Comparison of ENCODE assay signal across 11 mouse cellular contexts in the genomic region with DNA sequence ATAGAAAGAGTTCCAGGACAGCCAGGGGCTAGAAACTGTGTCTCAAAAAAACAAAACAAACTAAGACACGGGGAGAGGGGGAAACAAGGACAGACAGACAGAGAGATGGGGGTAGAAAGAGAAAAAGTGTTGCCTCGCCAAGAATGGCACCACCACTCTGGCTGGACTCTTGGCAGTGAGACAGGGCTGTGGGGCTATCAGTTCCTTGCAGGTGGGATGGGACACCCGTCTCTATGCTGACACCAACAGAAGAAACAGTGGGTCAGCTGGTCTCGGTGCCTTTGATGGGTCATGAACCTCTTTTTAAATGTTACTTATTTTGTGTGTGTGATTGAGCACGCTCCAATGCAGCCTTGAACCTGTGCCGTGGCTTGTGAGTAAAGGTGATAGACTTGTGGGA. TPM values are rescaled to one million over a fixed set of nuclear protein-coding genes. Genes with fewer than 3 reads are reported as not detected.
DNase-seq lines count a peak whose midpoint lies in the region; ATAC-seq lines count a peak whose summit lies in the region.
"Had no signal": no experiment of that assay in that cellular context is flagged by ENCODE, and none has a peak within 500 bp of the region (broad histone marks: within the 10 kb centered on the region; RNA-seq: fewer than 3 reads in every experiment).

No protein-coding gene starts in this region.

- H3K27ac ChIP-seq in heart, embryonic 12.5 days (ENCODE audit: poor library complexity, severe bottlenecking), result peak overlapping the region; percentile 88
- no peak overlapping the region for H3K27ac ChIP-seq in neural tube, embryonic 11.5 days (ENCODE audit: low read depth, low read length)
- H3K27ac ChIP-seq in limb, embryonic 15.5 days, result peak overlapping the region; percentile 85; the same call in 1 of the 2 replicates
- H3K27ac ChIP-seq: liver, embryonic 14.5 days had no signal

- ATAC-seq in heart, embryonic 12.5 days (ENCODE audit: insufficient number of reproducible peaks, low FRiP score), result no peak
- no peak for ATAC-seq in neural tube, embryonic 11.5 days (ENCODE audit: insufficient read depth, low FRiP score, low TSS enrichment)
- no peak for ATAC-seq in limb, embryonic 15.5 days (ENCODE audit: insufficient number of reproducible peaks, low FRiP score, low TSS enrichment, low read depth)
- ATAC-seq: inflammation-experienced regulatory T-cells, adult 6 months had no signal

- peak overlapping the region; percentile 83; the same call in 1 of the 2 replicates for H3K4me2 ChIP-seq in heart, embryonic 12.5 days
- peak overlapping the region; percentile 84; the same call in 1 of the 2 replicates for H3K4me2 ChIP-seq in neural tube, embryonic 11.5 days (ENCODE audit: low read depth)
- no peak overlapping the region for H3K4me2 ChIP-seq in limb, embryonic 15.5 days

- WGBS in heart, embryonic 12.5 days, result 68% methylated on average over 6 of the region's 6 CpGs
- WGBS in neural tube, embryonic 11.5 days, result 81% methylated on average over 6 of the region's 6 CpGs
- WGBS in limb, embryonic 15.5 days, result 72% methylated on average over 6 of the region's 6 CpGs

- H3K9me3 ChIP-seq in heart, embryonic 12.5 days (replicated peaks), result no peaks in the 10 kb centered on the region
- H3K9me3 ChIP-seq in neural tube, embryonic 11.5 days (ENCODE audit: control insufficient read depth, low read length), result no peaks in the 10 kb centered on the region
- H3K9me3 ChIP-seq in limb, embryonic 15.5 days, result no peaks in the 10 kb centered on the region

- no peaks in the 10 kb centered on the region for H3K27me3 ChIP-seq in heart, embryonic 12.5 days (replicated peaks)
- no peaks in the 10 kb centered on the region for H3K27me3 ChIP-seq in neural tube, embryonic 11.5 days (ENCODE audit: control insufficient read depth, insufficient read depth, low read length)
- H3K27me3 ChIP-seq in limb, embryonic 15.5 days, result no peaks in the 10 kb centered on the region

- DNase-seq in heart, postnatal 10 days, result no peak
- no peak for DNase-seq in neural tube, embryonic 11.5 days (ENCODE audit: low spot score)
- DNase-seq in neural tube, embryonic 10.5 days (ENCODE audit: extremely low spot score, low spot score), result no peak
- DNase-seq in embryo, embryonic 9.5 days (ENCODE audit: extremely low spot score), result no peak
- DNase-seq in layer of hippocampus, adult 18-20 months (ENCODE audit: low spot score in 2 of 2), result no peak
- DNase-seq in T-cell, adult 2 months (ENCODE audit: low spot score), result no peak
- DNase-seq: adrenal gland, adult 8-10 months had no signal

- H3K36me3 ChIP-seq in heart, embryonic 12.5 days, result no peaks in the 10 kb centered on the region
- H3K36me3 ChIP-seq in neural tube, embryonic 11.5 days (ENCODE audit: control insufficient read depth, insufficient read depth, low read length), result no peaks in the 10 kb centered on the region
- no peaks in the 10 kb centered on the region for H3K36me3 ChIP-seq in limb, embryonic 15.5 days

- no peak overlapping the region for H3K9ac ChIP-seq in heart, embryonic 12.5 days
- no peak overlapping the region for H3K9ac ChIP-seq in neural tube, embryonic 11.5 days (ENCODE audit: low read length)
- H3K9ac ChIP-seq in limb, embryonic 15.5 days, result no peak overlapping the region
- H3K9ac ChIP-seq: liver, embryonic 14.5 days had no signal

- H3K4me3 ChIP-seq in heart, embryonic 12.5 days, result 0 out of 2 replicates have a peak overlapping the region, but pooled peaks have one; percentile 48
- H3K4me3 ChIP-seq in neural tube, embryonic 11.5 days (ENCODE audit: low read depth, low read length), result no peak overlapping the region
- no peak overlapping the region for H3K4me3 ChIP-seq in limb, embryonic 15.5 days

- H3K4me1 ChIP-seq in heart, embryonic 12.5 days (replicated peaks), result peaks cover 29% of the 10 kb centered on the region
- H3K4me1 ChIP-seq in neural tube, embryonic 11.5 days (ENCODE audit: control insufficient read depth, insufficient read depth, low read length), result peaks cover 6% of the 10 kb centered on the region; the same call in 1 of the 2 replicates
- H3K4me1 ChIP-seq in limb, embryonic 15.5 days, result peaks cover 27% of the 10 kb centered on the region

- intact Hi-C loops in heart, postnatal 10 days (cut with DNase I), result no loop called here

RNA-seq across cellular contexts. Expression of gene Slc12a9, which starts 6.8 kb away (rescaled TPM):
- 9.4 and 10.2 TPM in 2 replicates for polyA plus RNA-seq in heart, embryonic 12.5 days (2016; fragmentation: Nextera tagmentation; extraction: Ambion mirVana)
- 1 to 10 TPM; 4.4 to 5.4 TPM for total RNA-seq in heart, postnatal 10 days (2021)
- polyA plus RNA-seq in neural tube, embryonic 11.5 days (2014; fragmentation: Nextera tagmentation; extraction: Ambion mirVana), result 7.9 and 9.0 TPM in 2 replicates
- polyA plus RNA-seq in limb, embryonic 15.5 days (2015; fragmentation: Nextera tagmentation; extraction: Ambion mirVana), result 13.9 and 14.4 TPM in 2 replicates
- 10 to 100 TPM; 21.6 to 23.7 TPM for total RNA-seq in layer of hippocampus, adult 18-20 months (2021)

RNA-seq across cellular contexts. Expression of gene Ephb4, which starts 9.7 kb away (rescaled TPM):
- 53.1 and 55.6 TPM in 2 replicates for polyA plus RNA-seq in heart, embryonic 12.5 days (2016; fragmentation: Nextera tagmentation; extraction: Ambion mirVana)
- 100 to 1,000 TPM; 103 to 111 TPM for total RNA-seq in heart, postnatal 10 days (2021)
- 33.5 and 33.6 TPM in 2 replicates for polyA plus RNA-seq in neural tube, embryonic 11.5 days (2014; fragmentation: Nextera tagmentation; extraction: Ambion mirVana)
- 61.1 and 68.6 TPM in 2 replicates for polyA plus RNA-seq in limb, embryonic 15.5 days (2015; fragmentation: Nextera tagmentation; extraction: Ambion mirVana)
- total RNA-seq in layer of hippocampus, adult 18-20 months (2021), result 1 to 10 TPM; 4.5 to 4.7 TPM
- polyA plus RNA-seq: inflammation-experienced regulatory T-cells, adult 6 months had no signal

RNA-seq across cellular contexts. Expression of gene Trip6, which starts 26.0 kb away (rescaled TPM):
- polyA plus RNA-seq in heart, embryonic 12.5 days (2016; fragmentation: Nextera tagmentation; extraction: Ambion mirVana), result 46.3 and 47.0 TPM in 2 replicates
- 10 to 100 TPM; 22.5 to 23.3 TPM for total RNA-seq in heart, postnatal 10 days (2021)
- polyA plus RNA-seq in neural tube, embryonic 11.5 days (2014; fragmentation: Nextera tagmentation; extraction: Ambion mirVana), result 38.1 and 40.3 TPM in 2 replicates
- 109 and 110 TPM in 2 replicates for polyA plus RNA-seq in limb, embryonic 15.5 days (2015; fragmentation: Nextera tagmentation; extraction: Ambion mirVana)
- total RNA-seq in layer of hippocampus, adult 18-20 months (2021), result 1 to 10 TPM; 5.4 to 6.2 TPM

RNA-seq across cellular contexts. Expression of gene Srrt, which starts 32.7 kb away (rescaled TPM):
- 106 and 107 TPM in 2 replicates for polyA plus RNA-seq in heart, embryonic 12.5 days (2016; fragmentation: Nextera tagmentation; extraction: Ambion mirVana)
- total RNA-seq in heart, postnatal 10 days (2021), result 10 to 100 TPM; 91.0 to 91.9 TPM
- 151 and 166 TPM in 2 replicates for polyA plus RNA-seq in neural tube, embryonic 11.5 days (2014; fragmentation: Nextera tagmentation; extraction: Ambion mirVana)
- 113 and 117 TPM in 2 replicates for polyA plus RNA-seq in limb, embryonic 15.5 days (2015; fragmentation: Nextera tagmentation; extraction: Ambion mirVana)
- 100 to 1,000 TPM; 202 to 234 TPM for total RNA-seq in layer of hippocampus, adult 18-20 months (2021)

RNA-seq across cellular contexts. Expression of gene Ufsp1, which starts 45.8 kb away (rescaled TPM):
- polyA plus RNA-seq in heart, embryonic 12.5 days (2016; fragmentation: Nextera tagmentation; extraction: Ambion mirVana), result 10.1 and 10.6 TPM in 2 replicates
- 1 to 10 TPM; 8.8 to 10.0 TPM for total RNA-seq in heart, postnatal 10 days (2021)
- polyA plus RNA-seq in neural tube, embryonic 11.5 days (2014; fragmentation: Nextera tagmentation; extraction: Ambion mirVana), result 9.3 and 10.9 TPM in 2 replicates
- polyA plus RNA-seq in limb, embryonic 15.5 days (2015; fragmentation: Nextera tagmentation; extraction: Ambion mirVana), result 6.7 and 11.3 TPM in 2 replicates
- 10 to 100 TPM; 10.9 to 11.7 TPM for total RNA-seq in layer of hippocampus, adult 18-20 months (2021)
